Mouse (Mus musculus): ENCODE measurements at regions not wholly inside any gene's neighbourhood (a gene's known extent, or its start where the extent isn't known, plus 50 kb on each side); places are given as distances from the start of the nearest gene placed in this dataset.

- TF ChIP-seq CTCF (IDR thresholded peaks at IDR 0.05; ENCODE audit: low read depth, low read length) (no peak), POLR2A (IDR thresholded peaks at IDR 0.05; ENCODE audit: borderline replicate concordance, low read depth, low read length) (no peak)
Observed at GRCm38 (mm10) chr6:117390233-117390848, 222.0 kb downstream of the Cxcl12 start.
